Mouse (Mus musculus) CH12.LX (cell line): ENCODE results near the gene Shmt1. TPM values are rescaled to one million over a fixed set of nuclear protein-coding genes. Genes with fewer than 3 reads are reported as not detected.

ENCODE experiments used
- DNase-seq: peaks from one replicate; pipeline ENCODE4 v3.0.0-alpha.2; 2013; ENCODE audit errors: extremely low read depth
- H3K27ac ChIP-seq: 2 replicates; pipeline ENCODE4 v1.5.1; 2012; ENCODE audit warnings: low read depth, mild to moderate bottlenecking, control low read depth, moderate library complexity; ENCODE audit not compliant: insufficient read depth
- H3K27me3 ChIP-seq: replicated peaks from 2 replicates; pipeline ENCODE3; 2012; ENCODE audit warnings: inconsistent platforms
- H3K36me3 ChIP-seq, 2 experiments: replicated peaks in 1 of 2; 2 replicates each; pipeline versions ENCODE3 to v1.6.1; 2012; ENCODE audit warnings: inconsistent platforms in 1 of 2, low read length in 1 of 2, mild to moderate bottlenecking in 1 of 2, mixed read lengths in 1 of 2, moderate library complexity in 1 of 2; ENCODE audit not compliant: control insufficient read depth in 1 of 2, insufficient read depth in 1 of 2
- H3K4me1 ChIP-seq, 2 experiments: 2 replicates each; pipeline ENCODE4 v1.6.1; 2012; ENCODE audit warnings: inconsistent platforms in 1 of 2, moderate library complexity in 1 of 2; ENCODE audit not compliant: insufficient read depth in 2 of 2, control insufficient read depth in 1 of 2
- H3K4me2 ChIP-seq: 2 replicates; pipeline ENCODE4 v1.6.1; 2012; ENCODE audit warnings: low read depth, mild to moderate bottlenecking, control low read depth; ENCODE audit not compliant: poor library complexity, insufficient read depth, severe bottlenecking
- H3K4me3 ChIP-seq, 3 experiments: fragments of 150-350 bp in 1 of 3; sonication (generic) in 1 of 3; replicated peaks in 1 of 3; 2 replicates each; pipeline versions ENCODE3 to v1.5.1; 2011 to 2012; ENCODE audit warnings: low read depth in 2 of 3, low read length in 2 of 3, mild to moderate bottlenecking in 2 of 3, moderate library complexity in 2 of 3, control low read depth in 1 of 3, improper control_type of control experiment in 1 of 3, inconsistent platforms in 1 of 3, mixed read lengths in 1 of 3; ENCODE audit not compliant: poor library complexity in 1 of 3
- H3K79me2 ChIP-seq: replicated peaks from 2 replicates; pipeline ENCODE4 v1.6.1; 2012; ENCODE audit warnings: mild to moderate bottlenecking, moderate library complexity; ENCODE audit not compliant: control insufficient read depth, poor library complexity, insufficient read depth, severe bottlenecking; ENCODE audit errors: extremely low read depth
- H3K9ac ChIP-seq: 2 replicates; pipeline ENCODE4 v1.6.1; 2012; ENCODE audit warnings: low read depth, mild to moderate bottlenecking, control low read depth, moderate library complexity; ENCODE audit not compliant: insufficient read depth
- H3K9me3 ChIP-seq: replicated peaks from 2 replicates; pipeline ENCODE3; 2012; ENCODE audit warnings: low read length, inconsistent platforms, mixed read lengths
- BHLHE40 ChIP-seq: IDR thresholded peaks from 2 replicates; pipeline ENCODE4 v1.6.1; 2011; ENCODE audit warnings: mild to moderate bottlenecking, low read depth, low read length, improper control_type of control experiment
- CHD1 ChIP-seq: IDR thresholded peaks from 2 replicates; pipeline ENCODE4 v1.6.1; 2012; ENCODE audit warnings: low read depth, low read length, improper control_type of control experiment, inconsistent platforms
- CHD2 ChIP-seq: IDR thresholded peaks from 2 replicates; pipeline ENCODE4 v1.6.1; 2011; ENCODE audit warnings: low read length, improper control_type of control experiment
- CTCF ChIP-seq, 2 experiments: IDR thresholded peaks in 1 of 2; conservative IDR thresholded peaks in 1 of 2; 2 replicates each; pipeline ENCODE4 v1.5.1; 2011 to 2012; ENCODE audit warnings: low read depth in 2 of 2, low read length in 2 of 2, improper control_type of control experiment in 1 of 2, inconsistent platforms in 1 of 2, mild to moderate bottlenecking in 1 of 2, moderate library complexity in 1 of 2
- E2F4 ChIP-seq: IDR thresholded peaks from 2 replicates; pipeline ENCODE4 v1.6.1; 2011; ENCODE audit warnings: low read depth, low read length, improper control_type of control experiment; ENCODE audit not compliant: insufficient replicate concordance
- ELF1 ChIP-seq: IDR thresholded peaks from 2 replicates; pipeline ENCODE4 v1.6.1; 2014; ENCODE audit warnings: low read depth, mild to moderate bottlenecking, inconsistent platforms, low read length, improper control_type of control experiment
- EP300 ChIP-seq: IDR thresholded peaks from 2 replicates; pipeline ENCODE4 v1.6.1; 2011; ENCODE audit warnings: low read length, improper control_type of control experiment
- ETS1 ChIP-seq: conservative IDR thresholded peaks from 2 replicates; pipeline ENCODE4 v1.6.1; 2012; ENCODE audit warnings: low read depth, mild to moderate bottlenecking, inconsistent platforms, low read length, improper control_type of control experiment, moderate library complexity
- GABPA ChIP-seq: IDR thresholded peaks from 2 replicates; pipeline ENCODE4 v1.6.1; 2012; ENCODE audit warnings: low read depth, low read length, improper control_type of control experiment, inconsistent platforms; ENCODE audit not compliant: insufficient replicate concordance
- HCFC1 ChIP-seq: IDR thresholded peaks from 2 replicates; pipeline ENCODE4 v1.6.1; 2012; ENCODE audit warnings: low read depth, mild to moderate bottlenecking, inconsistent platforms, low read length, improper control_type of control experiment
- IRF4 ChIP-seq: IDR thresholded peaks from 2 replicates; pipeline ENCODE4 v1.6.1; 2014; ENCODE audit warnings: low read depth, mild to moderate bottlenecking, inconsistent platforms, low read length, improper control_type of control experiment
- JUN ChIP-seq: IDR thresholded peaks from 2 replicates; pipeline ENCODE4 v1.6.1; 2011; ENCODE audit warnings: low read depth, mild to moderate bottlenecking, low read length, improper control_type of control experiment, moderate library complexity; ENCODE audit not compliant: insufficient read depth
- JUND ChIP-seq: conservative IDR thresholded peaks from 2 replicates; pipeline ENCODE4 v1.6.1; 2011; ENCODE audit warnings: low read depth, low read length, improper control_type of control experiment
- KAT2A ChIP-seq: IDR thresholded peaks from 2 replicates; pipeline ENCODE4 v1.6.1; 2012; ENCODE audit warnings: low read length, improper control_type of control experiment, inconsistent platforms; ENCODE audit not compliant: insufficient replicate concordance
- MAFK ChIP-seq: IDR thresholded peaks from 2 replicates; pipeline ENCODE4 v1.6.1; 2011; ENCODE audit warnings: low read length, improper control_type of control experiment; ENCODE audit not compliant: insufficient replicate concordance
- MAX ChIP-seq: IDR thresholded peaks from 2 replicates; pipeline ENCODE4 v1.6.1; 2011; ENCODE audit warnings: low read length, improper control_type of control experiment
- MAZ ChIP-seq: IDR thresholded peaks from 2 replicates; pipeline ENCODE4 v1.6.1; 2012; ENCODE audit warnings: low read depth, mild to moderate bottlenecking, inconsistent platforms, low read length, improper control_type of control experiment, moderate library complexity
- MEF2A ChIP-seq: IDR thresholded peaks from 2 replicates; pipeline ENCODE4 v1.6.1; 2014; ENCODE audit warnings: low read depth, mild to moderate bottlenecking, inconsistent platforms, low read length, improper control_type of control experiment, borderline replicate concordance
- MXI1 ChIP-seq: IDR thresholded peaks from 2 replicates; pipeline ENCODE4 v1.6.1; 2011; ENCODE audit warnings: mild to moderate bottlenecking, low read depth, low read length, improper control_type of control experiment
- MYC ChIP-seq: IDR thresholded peaks from 2 replicates; pipeline ENCODE4 v1.6.1; 2011; ENCODE audit warnings: low read depth, mild to moderate bottlenecking, improper control_type of control experiment, low read length
- NELFE ChIP-seq: IDR thresholded peaks from 2 replicates; pipeline ENCODE4 v1.6.1; 2011; ENCODE audit warnings: low read depth, low read length, improper control_type of control experiment
- NRF1 ChIP-seq: IDR thresholded peaks from 2 replicates; pipeline ENCODE4 v1.6.1; 2014; ENCODE audit warnings: low read depth, mild to moderate bottlenecking, inconsistent platforms, low read length, improper control_type of control experiment, moderate library complexity
- PAX5 ChIP-seq: IDR thresholded peaks from 2 replicates; pipeline ENCODE4 v1.6.1; 2012; ENCODE audit warnings: low read length, inconsistent platforms, mixed read lengths
- POLR2A ChIP-seq: IDR thresholded peaks from 2 replicates; pipeline ENCODE4 v1.6.1; 2011; ENCODE audit warnings: low read depth, mild to moderate bottlenecking, improper control_type of control experiment, low read length
- POLR2AphosphoS2 ChIP-seq: IDR thresholded peaks from 2 replicates; pipeline ENCODE4 v1.6.1; 2011; ENCODE audit warnings: low read depth, low read length, improper control_type of control experiment
- RAD21 ChIP-seq: IDR thresholded peaks from 2 replicates; pipeline ENCODE4 v1.6.1; 2011; ENCODE audit warnings: low read depth, mild to moderate bottlenecking, low read length, improper control_type of control experiment, moderate library complexity
- RCOR1 ChIP-seq: conservative IDR thresholded peaks from 2 replicates; pipeline ENCODE4 v1.6.1; 2012; ENCODE audit warnings: low read depth, mild to moderate bottlenecking, inconsistent platforms, low read length, improper control_type of control experiment
- SIN3A ChIP-seq: IDR thresholded peaks from 2 replicates; pipeline ENCODE4 v1.6.1; 2012; ENCODE audit warnings: low read length, improper control_type of control experiment, inconsistent platforms
- SMC3 ChIP-seq: IDR thresholded peaks from 2 replicates; pipeline ENCODE4 v1.6.1; 2011; ENCODE audit warnings: low read depth, low read length, improper control_type of control experiment
- TBP ChIP-seq: conservative IDR thresholded peaks from 2 replicates; pipeline ENCODE4 v1.6.1; 2011; ENCODE audit warnings: low read depth, low read length, improper control_type of control experiment
- TCF12 ChIP-seq: IDR thresholded peaks from 2 replicates; pipeline ENCODE4 v1.6.1; 2014; ENCODE audit warnings: low read depth, mild to moderate bottlenecking, inconsistent platforms, low read length, improper control_type of control experiment
- UBTF ChIP-seq: IDR thresholded peaks from 2 replicates; pipeline ENCODE4 v1.6.1; 2012; ENCODE audit warnings: low read depth, mild to moderate bottlenecking, inconsistent platforms, low read length, improper control_type of control experiment, moderate library complexity
- USF1 ChIP-seq: IDR thresholded peaks from 2 replicates; pipeline ENCODE4 v1.6.1; 2014; ENCODE audit warnings: low read depth, mild to moderate bottlenecking, inconsistent platforms, low read length, improper control_type of control experiment
- USF2 ChIP-seq: conservative IDR thresholded peaks from 2 replicates; pipeline ENCODE4 v1.6.1; 2011; ENCODE audit warnings: low read depth, low read length, improper control_type of control experiment
- ZC3H11A ChIP-seq: IDR thresholded peaks from 2 replicates; pipeline ENCODE4 v1.6.1; 2012; ENCODE audit warnings: low read depth, mild to moderate bottlenecking, inconsistent platforms, low read length, improper control_type of control experiment
- ZKSCAN1 ChIP-seq: IDR thresholded peaks from 2 replicates; pipeline ENCODE4 v1.6.1; 2012; ENCODE audit warnings: low read depth, inconsistent platforms, low read length, improper control_type of control experiment, borderline replicate concordance
- ZMIZ1 ChIP-seq: IDR thresholded peaks from 2 replicates; pipeline ENCODE4 v1.6.1; 2012; ENCODE audit warnings: low read depth, mild to moderate bottlenecking, inconsistent platforms, low read length, improper control_type of control experiment
- ZNF384 ChIP-seq: IDR thresholded peaks from 2 replicates; pipeline ENCODE4 v1.6.1; 2012; ENCODE audit warnings: low read depth, low read length, improper control_type of control experiment, inconsistent platforms
- dilution Hi-C: fragments of 300-500 bp; cut with MboI; formaldehyde crosslinking; loops from 2 replicates; pipeline ENCODE4 v1.14.3; 2020; ENCODE audit warnings: low sequenced_read_pairs; ENCODE audit not compliant: extremely low pct_unique_long_range_greater_than_20kb, extremely low pct_ligation_motif_present
- in situ Hi-C: fragments of 300-500 bp; cut with MboI; formaldehyde crosslinking; loops from 3 replicates; pipeline ENCODE4 v1.14.3; 2019; ENCODE audit warnings: low sequenced_read_pairs, low pct_ligation_motif_present, low pct_unique_long_range_greater_than_20kb, mixed read lengths
- polyA plus RNA-seq: library from polyadenylated mRNA; unstranded; fragments of >175 nt; gene quantifications from 2 replicates; pipeline ENCODE4 v1.2.1, GENCODE M21; 2012; ENCODE audit warnings: low read depth; ENCODE audit not compliant: insufficient read length
- total RNA-seq, 2 experiments: library from RNA; depleted of rRNA; stranded (reverse); fragments of 300-350 nt in 1 of 2; fragments of >200 nt in 1 of 2; gene quantifications; 2 replicates each; pipeline ENCODE4 v1.2.3; 2012 to 2014

Gene Shmt1
- total and polyA plus RNA-seq, 3 experiments, result 136 to 197 (median 178) TPM

- TF ChIP-seq BHLHE40, result peak; percentile 77
- TF ChIP-seq PAX5, result no peak
- TF ChIP-seq UBTF, result no peak
- peak; percentile 95 for TF ChIP-seq NELFE
- TF ChIP-seq GABPA, result no peak; the same call in 1 of the 2 replicates
- 0 out of 2 replicates have a peak, but pooled peaks have one; percentile 10 for TF ChIP-seq USF1
- TF ChIP-seq NRF1, result peak; percentile 95
- TF ChIP-seq CTCF (conservative IDR thresholded peaks at IDR 0.05 in 1 of 2, IDR thresholded peaks at IDR 0.05 in 1 of 2; ENCODE audit: low read depth in 2 of 2, low read length in 2 of 2), result no peak
- peak; percentile 79 for TF ChIP-seq TCF12
- peak; percentile 85 for TF ChIP-seq TBP
- peak; percentile 71 for TF ChIP-seq IRF4
- no peak for TF ChIP-seq ZC3H11A
- TF ChIP-seq JUND, result peak; percentile 98
- TF ChIP-seq MAX, result no peak; the same call in 1 of the 2 replicates
- no peak for TF ChIP-seq SMC3
- TF ChIP-seq USF2, result no peak
- TF ChIP-seq HCFC1, result peak; percentile 93
- peak; percentile 94 for TF ChIP-seq ZMIZ1
- peak; percentile 58 for TF ChIP-seq ETS1
- peak; percentile 62; the same call in 1 of the 2 replicates for TF ChIP-seq MXI1
- peak; percentile 87; the same call in 1 of the 2 replicates for TF ChIP-seq E2F4
- TF ChIP-seq CHD2, result no peak
- TF ChIP-seq SIN3A, result peak; percentile 87
- TF ChIP-seq POLR2AphosphoS2, result peak; percentile 91
- peak; percentile 81 for TF ChIP-seq ELF1
- no peak for TF ChIP-seq ZKSCAN1
- TF ChIP-seq RCOR1, result no peak
- peak; percentile 96 for TF ChIP-seq JUN
- TF ChIP-seq CHD1, result no peak
- TF ChIP-seq MAZ, result no peak
- peak; percentile 79; the same call in 1 of the 2 replicates for TF ChIP-seq KAT2A
- peak; percentile 97 for TF ChIP-seq POLR2A
- no peak for TF ChIP-seq RAD21
- TF ChIP-seq EP300, result no peak
- TF ChIP-seq ZNF384, result peak; percentile 72
- TF ChIP-seq MAFK, result no peak
- peak; percentile 72; the same call in 1 of the 2 replicates for TF ChIP-seq MEF2A
- TF ChIP-seq MYC, result peak; percentile 91
- peak within 1 kb of the TSS; percentile 64 to 96 (median 83) for H3K4me3 ChIP-seq
- peak within 1 kb of the TSS; percentile 85 for H3K9ac ChIP-seq
- H3K4me2 ChIP-seq, result peak within 1 kb of the TSS; percentile 96
- peaks cover 4 to 37% of the 10 kb centered on the region in 2 experiments for H3K4me1 ChIP-seq
- in situ Hi-C loops (no loop called here), dilution Hi-C loops (no loop called here)
- no peaks in the 10 kb centered on the region for H3K9me3 ChIP-seq
- peak within 1 kb of the TSS; percentile 65 for H3K27ac ChIP-seq
- H3K36me3 ChIP-seq, result peaks cover 0 to 30% of the 10 kb centered on the region in 2 experiments
- DNase-seq, result peak; percentile 100
- H3K79me2 ChIP-seq, result peaks cover 17% of the 10 kb centered on the region
- peaks cover 9% of the 10 kb centered on the region for H3K27me3 ChIP-seq
These were observed 19.0 kb upstream of the Shmt1 start, which contains the start of gene Dhrs7b for GRCm38 (mm10) chr11:60830433-60831052. Gene Dhrs7b, plus strand, starts transcription at chr11:60830631.
